Mouse (Mus musculus) intestine, embryonic 15.5 days (tissue): ENCODE data around the gene Sox15. TPM values are rescaled to one million over a fixed set of nuclear protein-coding genes. Genes with fewer than 3 reads are reported as not detected.
A peak's percentile ranks its signal among the peaks of the same experiment; 100 is the strongest.
"Not testable (repeated sequence)": the region's sequence is repeated elsewhere in the genome, so short reads cannot be mapped to it uniquely, and the experiment has no call there.

Experiments
- ATAC-seq: fragments of 200-750 bp; cut with Nextera tagmentation; 2 replicates; pipeline ENCODE4 v1.8.0; 2017; ENCODE audit warnings: moderate TSS enrichment, moderate library complexity
- H3K27ac ChIP-seq: fragments of 300-500 bp; sonication (generic); 2 replicates; pipeline ENCODE4 v1.5.1; 2015; ENCODE audit warnings: mild to moderate bottlenecking, inconsistent platforms
- H3K27me3 ChIP-seq: fragments of 300-500 bp; sonication (generic); replicated peaks from 2 replicates; pipeline ENCODE4 v1.6.1; 2015; ENCODE audit warnings: inconsistent platforms
- H3K36me3 ChIP-seq: fragments of 300-500 bp; sonication (generic); 2 replicates; pipeline ENCODE4 v1.6.1; 2015; ENCODE audit warnings: inconsistent platforms
- H3K4me1 ChIP-seq: fragments of 300-500 bp; sonication (generic); replicated peaks from 2 replicates; pipeline ENCODE4 v1.6.1; 2015; ENCODE audit warnings: inconsistent platforms
- H3K4me2 ChIP-seq: fragments of 300-500 bp; sonication (generic); replicated peaks from 2 replicates; pipeline ENCODE4 v1.6.1; 2015; ENCODE audit warnings: mild to moderate bottlenecking, inconsistent platforms
- H3K4me3 ChIP-seq: fragments of 300-500 bp; sonication (generic); replicated peaks from 2 replicates; pipeline ENCODE4 v1.5.1; 2015; ENCODE audit warnings: inconsistent platforms
- H3K9ac ChIP-seq: fragments of 300-500 bp; sonication (generic); 2 replicates; pipeline ENCODE4 v1.6.1; 2015; ENCODE audit warnings: inconsistent platforms
- H3K9me3 ChIP-seq: fragments of 300-500 bp; sonication (generic); 2 replicates; pipeline ENCODE4 v1.6.1; 2016; ENCODE audit warnings: inconsistent platforms
- WGBS: fragments of 180-500 bp; shearing (Covaris S2); methylation state at CpG from one replicate; pipeline ENCODE4 v1.1.7; 2015; 5-methylcytosine and 5-hydroxymethylcytosine counted together
- microRNA counts: library from miRNA; unstranded; fragments of <30 nt; microRNA quantifications from one replicate; lab custom pipeline; 2016
- polyA plus RNA-seq: library from polyadenylated mRNA; unstranded; fragments of >200 nt; fragmentation: Nextera tagmentation; extraction: Ambion mirVana; gene quantifications from 2 replicates; pipeline ENCODE4 v1.2.1, GENCODE M21; 2015

The Sox15 gene
- polyA plus RNA-seq, 1 experiment from 2014 or later = not detected

- Histone ChIP-seq H3K9ac (peak within 1 kb of the TSS; percentile 81), H3K36me3 (no peaks in the 10 kb centered on the region), H3K4me2 (peak within 1 kb of the TSS; percentile 92), H3K9me3 (no peaks in the 10 kb centered on the region), H3K27ac (peak within 1 kb of the TSS; percentile 82), H3K4me1 (peaks cover 19% of the 10 kb centered on the region), H3K4me3 (peak within 1 kb of the TSS; percentile 60), H3K27me3 (no peaks in the 10 kb centered on the region)
- WGBS = 3% methylated on average over 36 of the region's 41 CpGs
- peak; percentile 81 for ATAC-seq
These were observed 40.5 kb downstream of the Sox15 start, which contains the start of the genes Tnfsf12 and Tnfsfm13 for GRCm38 (mm10) chr11:69695361-69696181. Gene Tnfsf12 (minus strand): TSS chr11:69695849. Gene Tnfsfm13 (minus strand): TSS chr11:69696098.

- no peaks in the 10 kb centered on the region for H3K36me3 ChIP-seq
- peaks cover 19% of the 10 kb centered on the region for H3K4me1 ChIP-seq
- ATAC-seq = no peak
- 91% methylated on average over 3 of the region's 3 CpGs for WGBS
- H3K27me3 ChIP-seq = no peaks in the 10 kb centered on the region
- no peak overlapping the region for H3K4me3 ChIP-seq
- no peak overlapping the region for H3K27ac ChIP-seq
- no peak overlapping the region for H3K4me2 ChIP-seq
- no peak overlapping the region for H3K9ac ChIP-seq
- H3K9me3 ChIP-seq = no peaks in the 10 kb centered on the region
These were observed 42.3 kb downstream of the Sox15 start for GRCm38 (mm10) chr11:69697396-69697795.

GRCm38 (mm10) chr11:69698574-69698973, 43.5 kb downstream of the Sox15 start:
- Histone ChIP-seq H3K9me3 (no peaks in the 10 kb centered on the region), H3K27me3 (no peaks in the 10 kb centered on the region), H3K4me1 (peaks cover 12% of the 10 kb centered on the region), H3K4me3 (no peak overlapping the region), H3K9ac (no peak overlapping the region), H3K4me2 (no peak overlapping the region), H3K36me3 (no peaks in the 10 kb centered on the region), H3K27ac (no peak overlapping the region)
- no peak for ATAC-seq
- 72% methylated on average over 5 of the region's 5 CpGs for WGBS

- Histone ChIP-seq H3K27me3 (no peaks in the 10 kb centered on the region), H3K4me1 (peaks cover 11% of the 10 kb centered on the region), H3K4me2 (no peak overlapping the region), H3K36me3 (no peaks in the 10 kb centered on the region), H3K9ac (no peak overlapping the region), H3K4me3 (no peak overlapping the region), H3K27ac (no peak overlapping the region), H3K9me3 (no peaks in the 10 kb centered on the region)
- ATAC-seq = no peak
- 16% methylated on average over 1 of the region's 1 CpGs for WGBS
These were observed 44.5 kb downstream of the Sox15 start for GRCm38 (mm10) chr11:69699595-69699994.

- WGBS = 95% methylated on average over 10 of the region's 10 CpGs
- not testable (repeated sequence) for H3K4me3 ChIP-seq, H3K4me1 ChIP-seq, ATAC-seq, H3K9me3 ChIP-seq, H3K27me3 ChIP-seq, H3K9ac ChIP-seq, H3K36me3 ChIP-seq, H3K4me2 ChIP-seq, H3K27ac ChIP-seq
These were observed 47.8 kb downstream of the Sox15 start for GRCm38 (mm10) chr11:69702886-69703285.

- WGBS = 73% methylated on average over 3 of the region's 3 CpGs
- not testable (repeated sequence) for H3K27me3 ChIP-seq, H3K36me3 ChIP-seq, H3K9ac ChIP-seq, H3K27ac ChIP-seq, H3K4me2 ChIP-seq, ATAC-seq, H3K4me1 ChIP-seq, H3K4me3 ChIP-seq, H3K9me3 ChIP-seq
These were observed 48.3 kb downstream of the Sox15 start for GRCm38 (mm10) chr11:69703381-69703780.

GRCm38 (mm10) chr11:69703814-69704612, 48.9 kb downstream of the Sox15 start:
- no peaks in the 10 kb centered on the region for H3K9me3 ChIP-seq
- no peak overlapping the region for H3K9ac ChIP-seq
- H3K4me2 ChIP-seq = no peak overlapping the region
- no peak overlapping the region for H3K4me3 ChIP-seq
- 57% methylated on average over 8 of the region's 8 CpGs for WGBS
- no peaks in the 10 kb centered on the region for H3K36me3 ChIP-seq
- no peak for ATAC-seq
- H3K27ac ChIP-seq = no peak overlapping the region
- 0 out of 2 replicates have a peak, but pooled peaks cover 2% of the 10 kb centered on the region for H3K4me1 ChIP-seq
- no peaks in the 10 kb centered on the region for H3K27me3 ChIP-seq

- 0 out of 2 replicates have a peak, but pooled peaks cover 1% of the 10 kb centered on the region for H3K4me1 ChIP-seq
- no peak for ATAC-seq
- H3K36me3 ChIP-seq = no peaks in the 10 kb centered on the region
- 20% methylated on average over 2 of the region's 2 CpGs for WGBS
- H3K9ac ChIP-seq = no peak overlapping the region
- H3K4me3 ChIP-seq = no peak overlapping the region
- H3K9me3 ChIP-seq = no peaks in the 10 kb centered on the region
- no peak overlapping the region for H3K27ac ChIP-seq
- no peak overlapping the region for H3K4me2 ChIP-seq
- H3K27me3 ChIP-seq = no peaks in the 10 kb centered on the region
These were observed 49.5 kb downstream of the Sox15 start for GRCm38 (mm10) chr11:69704613-69705010.

MicroRNAs encoded within 50 kb of the gene (microRNA counts, 519-probe panel; counts per million panel counts)
- microRNA mmu-miR-1934 (lab: Ali Mortazavi, UCI) (97.1 counts per million, percentile 29 among the panel's probes with 10 or more counts), microRNA mmu-miR-467f (lab: Ali Mortazavi, UCI) (2,297 counts per million, percentile 59 among the panel's probes with 10 or more counts)

Other genes with a start within 250 kb of the Sox15 start
- gene Kdm6b, start 241.6 kb upstream of the Sox15 start, polyA plus RNA-seq = 23.7 and 24.3 TPM in 2 replicates
- 0.77 and 0.87 TPM in 2 replicates for gene Dnah2, start 106.2 kb upstream of the Sox15 start, polyA plus RNA-seq
- gene Efnb3, start 95.1 kb upstream of the Sox15 start, polyA plus RNA-seq = 9.8 and 10.2 TPM in 2 replicates
- gene Wrap53, start 75.1 kb upstream of the Sox15 start, polyA plus RNA-seq = 25.1 and 25.6 TPM in 2 replicates
- 140 and 143 TPM in 2 replicates for gene Trp53, start 75.0 kb upstream of the Sox15 start, polyA plus RNA-seq
- 5.8 and 6.8 TPM in 2 replicates for gene Atp1b2, start 49.4 kb upstream of the Sox15 start, polyA plus RNA-seq
- gene Shbg, start 37.4 kb upstream of the Sox15 start, polyA plus RNA-seq = 0.34 and 0.43 TPM in 2 replicates
- 14.1 and 16.7 TPM in 2 replicates for gene Sat2, start 33.3 kb upstream of the Sox15 start, polyA plus RNA-seq
- 15.6 and 21.2 TPM in 2 replicates for gene Fxr2, start 22.3 kb upstream of the Sox15 start, polyA plus RNA-seq
- 60.9 and 63.4 TPM in 2 replicates for gene Mpdu1, start 7.3 kb downstream of the Sox15 start, polyA plus RNA-seq
- 13.3 and 14.2 TPM in 2 replicates for gene Cd68, start 10.8 kb downstream of the Sox15 start, polyA plus RNA-seq
- gene Eif4a1, start 17.1 kb downstream of the Sox15 start, polyA plus RNA-seq = 517 and 559 TPM in 2 replicates
- 62.1 and 63.9 TPM in 2 replicates for gene Senp3, start 26.8 kb downstream of the Sox15 start, polyA plus RNA-seq
- gene Tnfsf13, start 30.5 kb downstream of the Sox15 start, polyA plus RNA-seq = 0.33 and 0.54 TPM in 2 replicates
- 6.6 and 7.0 TPM in 2 replicates for gene Tnfsf12, start 40.5 kb downstream of the Sox15 start, polyA plus RNA-seq
- 2.6 and 3.1 TPM in 2 replicates for gene Tnfsfm13, start 40.8 kb downstream of the Sox15 start, polyA plus RNA-seq
- 18.1 and 19.1 TPM in 2 replicates for gene Polr2a, start 103.3 kb downstream of the Sox15 start, polyA plus RNA-seq
- gene Slc35g3, start 106.7 kb downstream of the Sox15 start, polyA plus RNA-seq = 0.15 and 0.16 TPM in 2 replicates
- 2.3 and 2.4 TPM in 2 replicates for gene Zbtb4, start 110.6 kb downstream of the Sox15 start, polyA plus RNA-seq
- gene Chrnb1, start 140.6 kb downstream of the Sox15 start, polyA plus RNA-seq = 3.5 and 4.3 TPM in 2 replicates
- gene Fgf11, start 146.5 kb downstream of the Sox15 start, polyA plus RNA-seq = 1.2 and 1.4 TPM in 2 replicates
- 31.2 and 31.4 TPM in 2 replicates for gene Tmem102, start 150.3 kb downstream of the Sox15 start, polyA plus RNA-seq
- not detected in 2 replicates for gene Gm39566, start 160.0 kb downstream of the Sox15 start, polyA plus RNA-seq
- not detected in 2 replicates for gene Spem2, start 163.2 kb downstream of the Sox15 start, polyA plus RNA-seq
- gene Spem1, start 166.9 kb downstream of the Sox15 start, polyA plus RNA-seq = 0.21 TPM in 1 of 2 replicates, not detected in the other
- gene Nlgn2, start 182.5 kb downstream of the Sox15 start, polyA plus RNA-seq = 5.2 and 5.3 TPM in 2 replicates
- gene Tmem256, start 183.2 kb downstream of the Sox15 start, polyA plus RNA-seq = 442 and 459 TPM in 2 replicates
- 70.4 and 74.6 TPM in 2 replicates for gene Plscr3, start 191.1 kb downstream of the Sox15 start, polyA plus RNA-seq
- gene Tnk1, start 203.4 kb downstream of the Sox15 start, polyA plus RNA-seq = 14.4 and 16.4 TPM in 2 replicates
- gene Tmem95, start 222.7 kb downstream of the Sox15 start, polyA plus RNA-seq = not detected in 2 replicates
- gene Kctd11, start 226.1 kb downstream of the Sox15 start, polyA plus RNA-seq = 5.2 and 5.5 TPM in 2 replicates
- 4.8 and 5.9 TPM in 2 replicates for gene Acap1, start 240.2 kb downstream of the Sox15 start, polyA plus RNA-seq
- 7.7 and 7.9 TPM in 2 replicates for gene 2810408A11Rik, start 245.7 kb downstream of the Sox15 start, polyA plus RNA-seq
- gene Neurl4, start 245.8 kb downstream of the Sox15 start, polyA plus RNA-seq = 7.0 and 10.0 TPM in 2 replicates